Mouse (Mus musculus) kidney, postnatal 14 days (tissue): ENCODE results near the gene Olfr920.

ENCODE experiments used
- DNase-seq: peaks from one replicate; pipeline ENCODE4 v3.0.0; 2022; ENCODE audit warnings: mixed read lengths

The Olfr920 gene

DNA sequence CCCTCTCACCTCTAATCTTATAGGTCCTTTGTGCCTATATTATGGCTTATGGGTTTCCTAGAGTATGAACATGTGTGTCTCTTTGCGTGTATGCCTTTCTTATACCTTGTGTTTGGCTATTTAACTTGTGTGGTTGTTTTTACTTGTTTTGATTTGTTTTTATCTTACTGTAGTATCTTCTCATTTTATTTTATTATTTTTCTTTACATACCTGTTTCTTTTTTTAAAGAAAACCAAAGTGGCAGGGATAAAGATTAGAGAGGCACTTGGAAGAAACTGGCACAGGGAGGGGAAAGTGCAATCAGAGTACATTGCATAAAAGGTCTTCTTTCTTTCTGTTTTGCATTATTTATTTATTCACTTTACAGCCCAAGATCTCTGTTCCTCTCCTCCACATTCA is at the start of gene Olfr920:
Gene Olfr920, plus strand, starts transcription at position 301 of the 400 bp plus-strand sequence.
- DNase-seq, result no peak

- peak; percentile 60 for DNase-seq
These were observed 34.0 kb upstream of the Olfr920 start, which contains the start of gene Vwa5a for GRCm38 (mm10) chr9:38718102-38718501. TSS of gene Vwa5a (plus strand) at chr9:38718268.

GRCm38 (mm10) chr9:38718927-38719441 is 33.1 kb upstream of the Olfr920 start:
- peak; percentile 21 for DNase-seq

- no peak for DNase-seq
These were observed 28.1 kb upstream of the Olfr920 start for GRCm38 (mm10) chr9:38724044-38724443.

DNA sequence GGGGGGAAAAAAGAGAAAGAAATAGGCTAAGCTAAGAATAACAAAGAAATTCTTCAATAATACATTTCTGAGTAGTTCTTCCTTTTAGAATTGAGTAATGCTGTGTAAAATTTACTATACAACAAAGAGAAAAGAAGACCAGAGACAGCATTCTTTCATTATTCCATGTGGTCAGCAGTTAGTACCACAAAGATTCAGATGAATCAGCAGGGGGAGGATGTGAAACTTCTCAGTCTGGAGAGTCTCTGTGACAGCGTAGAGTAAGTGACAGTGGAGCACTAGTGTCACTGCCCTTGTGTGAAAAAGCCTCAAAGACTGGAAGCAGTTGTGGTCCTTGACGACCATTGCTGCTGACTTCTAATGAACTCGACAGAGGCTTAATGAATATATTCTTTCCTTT is 23.9 kb upstream of the Olfr920 start:
- no peak for DNase-seq

- no peak for DNase-seq
These were observed 10.7 kb upstream of the Olfr920 start for GRCm38 (mm10) chr9:38741408-38741807.

DNA sequence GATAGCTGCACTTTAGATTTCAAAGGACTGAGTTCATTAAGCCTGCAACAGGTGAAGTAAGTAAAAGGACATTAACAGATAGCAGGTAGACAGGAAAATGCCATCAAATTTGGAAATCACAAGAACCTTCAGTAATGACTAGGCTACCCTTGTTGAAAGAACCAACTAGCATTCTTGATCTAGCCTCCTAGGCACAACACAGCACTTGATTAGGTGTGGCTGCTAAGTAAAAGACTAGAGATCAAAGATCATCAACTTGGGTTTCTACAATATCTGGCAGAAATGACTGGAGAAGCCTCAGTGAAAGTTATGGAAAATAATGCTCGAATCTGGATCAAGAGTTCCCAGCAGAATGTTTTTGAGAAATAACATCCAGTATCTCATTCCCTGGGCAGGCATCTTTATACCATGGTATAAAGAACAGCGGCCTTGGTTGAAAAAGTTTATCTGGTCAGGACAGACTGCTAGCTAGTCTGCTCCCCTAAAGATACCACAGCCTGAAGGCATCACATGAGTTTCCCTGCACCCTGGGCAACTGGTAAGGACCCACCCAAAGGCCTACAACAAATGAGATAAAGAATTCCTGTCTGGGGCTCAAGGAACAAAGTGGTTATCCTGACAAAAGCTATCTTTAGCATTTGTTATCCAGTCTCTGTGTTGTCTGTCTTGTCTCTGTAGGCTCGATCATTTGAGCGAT is 7.3 kb upstream of the Olfr920 start:
- no peak for DNase-seq

DNA sequence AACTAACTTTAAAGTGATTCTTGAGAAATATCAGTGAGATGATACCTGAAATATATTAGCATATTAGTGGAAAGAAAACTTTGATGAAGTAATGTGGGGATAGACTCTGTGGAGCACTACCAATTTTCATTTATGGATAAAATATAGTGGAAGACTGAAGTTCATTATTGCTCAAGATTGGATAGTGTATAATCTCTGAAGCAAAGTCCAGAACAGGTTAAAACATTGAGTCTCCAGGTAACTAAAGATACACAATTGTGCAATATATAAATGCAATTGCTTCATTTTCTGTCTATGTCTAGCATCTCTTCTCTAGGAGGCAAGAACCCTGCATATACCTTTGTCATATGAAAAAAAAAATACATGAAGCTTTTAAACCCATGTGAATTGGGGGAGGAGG is 20.7 kb downstream of the Olfr920 start, which contains the start of gene Olfr921:
Gene Olfr921, plus strand, starts transcription at position 301 of the 400 bp plus-strand sequence.
- DNase-seq, result no peak

DNA sequence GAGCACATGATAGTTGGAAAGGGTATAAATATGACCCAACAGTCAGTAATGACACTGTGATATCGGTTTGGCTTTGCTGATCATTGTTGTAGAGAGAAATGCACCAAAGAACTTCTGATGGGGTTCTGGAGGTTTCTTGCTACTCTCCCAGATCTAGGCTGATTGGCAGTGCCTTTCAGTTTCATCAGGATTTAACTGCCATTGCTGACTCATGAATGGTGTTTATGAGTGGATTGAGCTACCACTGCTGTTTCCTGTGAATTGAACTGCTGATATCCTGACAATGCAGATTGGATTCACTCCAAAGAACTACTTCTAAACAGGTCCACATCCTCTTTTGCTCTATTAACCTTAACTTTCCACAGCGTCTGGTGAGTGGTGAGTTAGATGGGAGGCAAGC is 40.6 kb downstream of the Olfr920 start:
- no peak for DNase-seq

GRCm38 (mm10) chr9:38805696-38806095 is 53.6 kb downstream of the Olfr920 start:
- no peak for DNase-seq
